15 mouse cellular contexts compared by ENCODE assay signal in the genomic region with DNA sequence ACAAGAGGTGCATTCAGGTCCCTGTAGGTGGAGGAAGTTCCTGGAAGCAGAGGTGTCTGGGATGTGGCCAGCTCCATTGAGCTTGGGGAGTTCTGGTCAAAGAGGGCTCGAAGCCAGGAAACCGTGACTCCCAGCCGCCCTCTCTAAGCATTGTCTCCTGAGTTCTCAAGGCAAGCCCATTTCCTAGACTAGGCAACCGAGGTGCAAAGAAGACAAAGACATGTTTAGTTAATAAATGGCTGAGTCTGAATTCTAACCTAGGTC.
"Had no signal": no experiment of that assay in that cellular context is flagged by ENCODE, and none has a peak within 500 bp of the region (broad histone marks: within the 10 kb centered on the region; RNA-seq: fewer than 3 reads in every experiment).

No protein-coding gene starts in this region.

- H3K4me3 ChIP-seq: limb, embryonic 15.5 days; liver, embryonic 12.5 days; megakaryocyte, embryonic 14.5 days; midbrain, embryonic 15.5 days; neural tube, embryonic 15.5 days had no signal

- H3K36me3 ChIP-seq: limb, embryonic 15.5 days; liver, embryonic 12.5 days; midbrain, embryonic 15.5 days; neural tube, embryonic 15.5 days had no signal

- H3K27ac ChIP-seq: limb, embryonic 15.5 days; liver, embryonic 12.5 days; midbrain, embryonic 15.5 days; neural tube, embryonic 15.5 days had no signal

- DNase-seq: kidney, adult 2 months; kidney, postnatal 25 days; lung, embryonic 14.5 days; lung, postnatal 10 days; lung, postnatal 4 days; retina, postnatal 1 day; right cerebral cortex, postnatal 4 days; spleen, adult 18-20 months; thymus, adult 18-20 months had no signal

- H3K9ac ChIP-seq: limb, embryonic 15.5 days; liver, embryonic 12.5 days; lung, embryonic 14.5 days; midbrain, embryonic 15.5 days; neural tube, embryonic 15.5 days had no signal

- ATAC-seq: liver, embryonic 12.5 days; midbrain, embryonic 15.5 days had no signal

- H3K27me3 ChIP-seq: limb, embryonic 15.5 days; midbrain, embryonic 15.5 days had no signal

- H3K9me3 ChIP-seq: limb, embryonic 15.5 days; liver, embryonic 12.5 days; megakaryocyte, embryonic 14.5 days; midbrain, embryonic 15.5 days; neural tube, embryonic 15.5 days had no signal

- H3K4me2 ChIP-seq: limb, embryonic 15.5 days; liver, embryonic 12.5 days; lung, embryonic 14.5 days; midbrain, embryonic 11.5 days; midbrain, embryonic 15.5 days had no signal
